Mouse (Mus musculus): ENCODE results near the gene Ror1. TPM values are rescaled to one million over a fixed set of nuclear protein-coding genes. Genes with fewer than 3 reads are reported as not detected.

Gene Ror1
- polyA plus RNA-seq, 1 experiment, result 10.8 TPM

- H3K27ac ChIP-seq (ENCODE audit: insufficient read depth, low read length), result no peak overlapping the region
- TF ChIP-seq CTCF (IDR thresholded peaks at IDR 0.05; ENCODE audit: borderline replicate concordance, insufficient read depth, low read length) (no peak), POLR2A (IDR thresholded peaks at IDR 0.05; ENCODE audit: low read depth, low read length) (no peak)
- peaks cover 6% of the 10 kb centered on the region; the same call in 1 of the 2 replicates for H3K4me1 ChIP-seq (ENCODE audit: control insufficient read depth, insufficient read depth, low read length)
- no peak overlapping the region for H3K4me3 ChIP-seq (ENCODE audit: insufficient read depth, low read length)
Observed at GRCm38 (mm10) chr4:100276482-100276881, 180.9 kb downstream of the Ror1 start.

GRCm38 (mm10) chr4:100276970-100277369, 181.4 kb downstream of the Ror1 start:
- Histone ChIP-seq H3K27ac (ENCODE audit: insufficient read depth, low read length) (no peak overlapping the region), H3K4me1 (ENCODE audit: control insufficient read depth, insufficient read depth, low read length) (peaks cover 3% of the 10 kb centered on the region; the same call in 1 of the 2 replicates), H3K4me3 (ENCODE audit: insufficient read depth, low read length) (no peak overlapping the region)
- no peak for TF ChIP-seq CTCF (IDR thresholded peaks at IDR 0.05; ENCODE audit: borderline replicate concordance, insufficient read depth, low read length)
- TF ChIP-seq POLR2A (IDR thresholded peaks at IDR 0.05; ENCODE audit: low read depth, low read length), result no peak

DNA sequence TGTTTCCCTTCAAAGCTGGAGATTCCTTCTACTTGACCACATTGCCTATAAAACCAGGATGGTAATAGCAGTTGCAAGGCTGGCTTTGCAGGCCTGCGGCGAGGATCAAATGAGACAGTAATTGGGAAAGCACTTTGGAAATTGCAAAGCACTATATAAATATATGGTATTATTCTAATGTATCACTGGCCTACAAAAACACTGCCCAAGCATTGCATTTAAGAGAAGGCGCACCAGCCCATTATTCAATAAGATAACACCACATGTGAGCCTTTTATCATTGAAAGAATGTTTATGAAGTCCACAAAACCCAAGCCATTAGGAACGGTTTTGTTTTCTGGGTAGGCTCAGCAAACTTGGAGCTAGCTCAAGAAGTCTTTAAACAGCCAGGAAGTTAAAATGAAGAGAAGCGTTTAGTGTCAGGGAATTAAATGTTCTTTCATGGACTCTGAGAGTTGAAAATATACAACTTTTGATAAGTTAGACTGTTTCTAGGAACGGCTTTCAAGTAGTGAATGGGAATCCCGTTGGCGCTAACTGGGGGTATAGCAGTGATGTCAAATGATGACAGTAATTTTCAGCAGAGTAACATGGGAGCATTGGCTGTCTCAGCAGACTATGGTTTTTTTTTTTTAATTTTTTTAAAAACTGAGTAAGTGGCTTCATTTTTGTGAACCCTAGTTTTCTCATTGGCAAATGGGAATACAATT, 187.7 kb downstream of the Ror1 start:
- Histone ChIP-seq H3K27ac (ENCODE audit: insufficient read depth, low read length) (no peak overlapping the region), H3K4me3 (ENCODE audit: insufficient read depth, low read length) (no peak overlapping the region), H3K4me1 (ENCODE audit: control insufficient read depth, insufficient read depth, low read length) (0 out of 2 replicates have a peak, but pooled peaks cover 3% of the 10 kb centered on the region)
- no peak for TF ChIP-seq CTCF (IDR thresholded peaks at IDR 0.05; ENCODE audit: borderline replicate concordance, insufficient read depth, low read length)
- no peak for TF ChIP-seq POLR2A (IDR thresholded peaks at IDR 0.05; ENCODE audit: low read depth, low read length)

GRCm38 (mm10) chr4:100284528-100284927, 188.9 kb downstream of the Ror1 start:
- no peak overlapping the region for H3K27ac ChIP-seq (ENCODE audit: insufficient read depth, low read length)
- 0 out of 2 replicates have a peak, but pooled peaks cover 3% of the 10 kb centered on the region for H3K4me1 ChIP-seq (ENCODE audit: control insufficient read depth, insufficient read depth, low read length)
- TF ChIP-seq CTCF (IDR thresholded peaks at IDR 0.05; ENCODE audit: borderline replicate concordance, insufficient read depth, low read length) (no peak), POLR2A (IDR thresholded peaks at IDR 0.05; ENCODE audit: low read depth, low read length) (no peak)
- no peak overlapping the region for H3K4me3 ChIP-seq (ENCODE audit: insufficient read depth, low read length)

DNA sequence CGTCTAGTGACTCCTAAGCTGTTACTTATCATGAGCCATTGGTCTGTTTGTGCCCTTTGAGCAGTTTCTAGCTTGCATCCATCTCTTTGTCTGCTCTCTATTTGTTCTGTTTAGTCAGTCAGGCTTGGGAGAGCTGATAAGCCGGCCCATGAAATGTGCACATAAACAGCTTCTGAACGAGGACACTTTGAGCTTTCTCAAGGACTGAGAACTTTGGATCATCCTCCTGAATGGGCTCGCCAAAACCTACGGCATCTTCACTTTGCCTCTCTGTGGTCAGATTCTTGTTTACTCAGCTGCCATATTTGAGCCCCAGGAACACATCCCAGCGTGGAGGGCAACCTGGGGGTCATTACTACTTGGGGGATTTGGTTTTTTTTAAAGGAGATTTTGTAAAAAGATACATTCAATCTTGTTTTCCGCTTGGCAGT, 190.5 kb downstream of the Ror1 start:
- TF ChIP-seq CTCF (IDR thresholded peaks at IDR 0.05; ENCODE audit: borderline replicate concordance, insufficient read depth, low read length) (no peak), POLR2A (IDR thresholded peaks at IDR 0.05; ENCODE audit: low read depth, low read length) (no peak)
- Histone ChIP-seq H3K27ac (ENCODE audit: insufficient read depth, low read length) (no peak overlapping the region), H3K4me1 (ENCODE audit: control insufficient read depth, insufficient read depth, low read length) (0 out of 2 replicates have a peak, but pooled peaks cover 3% of the 10 kb centered on the region), H3K4me3 (ENCODE audit: insufficient read depth, low read length) (no peak overlapping the region)

DNA sequence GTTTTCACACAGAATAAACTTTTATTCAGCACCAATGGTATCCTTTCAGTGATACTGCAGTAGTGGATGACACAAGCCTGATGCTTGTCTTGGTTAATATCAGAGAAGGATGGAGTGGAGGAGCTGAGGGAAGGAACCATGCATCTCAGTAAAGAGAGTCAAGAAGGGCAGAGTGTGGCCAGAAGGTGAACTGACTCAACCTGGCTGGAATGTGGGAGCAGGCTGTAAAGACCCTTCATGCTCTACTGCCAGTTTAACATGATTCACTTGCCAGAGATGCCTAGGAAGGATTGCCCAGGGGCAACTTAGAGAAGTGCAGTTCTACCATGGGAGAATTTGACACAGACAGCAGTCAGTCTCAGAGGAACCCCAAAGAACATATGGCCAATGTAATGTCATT, 191.2 kb downstream of the Ror1 start:
- no peak overlapping the region for H3K4me3 ChIP-seq (ENCODE audit: insufficient read depth, low read length)
- H3K27ac ChIP-seq (ENCODE audit: insufficient read depth, low read length), result no peak overlapping the region
- H3K4me1 ChIP-seq (ENCODE audit: control insufficient read depth, insufficient read depth, low read length), result 0 out of 2 replicates have a peak, but pooled peaks cover 3% of the 10 kb centered on the region
- TF ChIP-seq POLR2A (IDR thresholded peaks at IDR 0.05; ENCODE audit: low read depth, low read length), result no peak
- no peak for TF ChIP-seq CTCF (IDR thresholded peaks at IDR 0.05; ENCODE audit: borderline replicate concordance, insufficient read depth, low read length)

- H3K4me3 ChIP-seq (ENCODE audit: insufficient read depth, low read length), result no peak overlapping the region
- H3K27ac ChIP-seq (ENCODE audit: insufficient read depth, low read length), result no peak overlapping the region
- H3K4me1 ChIP-seq (ENCODE audit: control insufficient read depth, insufficient read depth, low read length), result 0 out of 2 replicates have a peak, but pooled peaks cover 3% of the 10 kb centered on the region
- TF ChIP-seq POLR2A (IDR thresholded peaks at IDR 0.05; ENCODE audit: low read depth, low read length) (no peak), CTCF (IDR thresholded peaks at IDR 0.05; ENCODE audit: borderline replicate concordance, insufficient read depth, low read length) (no peak)
Observed at GRCm38 (mm10) chr4:100287829-100288228, 192.2 kb downstream of the Ror1 start.

DNA sequence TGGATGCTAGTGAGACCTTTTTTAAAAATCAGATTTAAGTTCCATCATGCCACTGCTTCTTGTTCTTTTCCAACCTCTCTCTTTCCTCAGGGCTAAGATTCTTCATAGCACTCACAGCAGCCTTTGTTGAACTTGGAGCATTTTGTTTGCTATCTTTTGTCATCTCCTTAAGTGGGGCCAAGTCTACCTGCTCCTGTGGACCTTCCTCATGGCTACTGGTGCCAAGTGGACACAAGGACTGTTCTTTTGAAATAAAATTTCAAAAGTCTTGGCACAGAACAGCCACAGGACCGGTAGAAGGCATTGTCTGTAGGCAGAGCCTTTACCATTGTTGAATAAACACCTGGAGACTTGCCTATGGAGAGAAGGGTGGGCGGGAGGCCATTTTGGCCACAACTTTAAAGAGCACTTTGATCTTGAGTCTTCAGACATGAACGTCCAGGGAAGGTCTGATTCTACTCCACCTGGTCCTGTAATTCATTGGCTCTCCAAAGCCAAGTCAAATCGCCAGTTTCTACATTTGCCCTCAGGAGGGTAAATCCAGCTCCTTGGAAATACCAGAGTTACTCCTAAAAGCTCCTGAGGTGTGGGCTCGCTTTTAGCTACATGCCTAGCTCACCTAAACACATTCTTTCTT, 195.5 kb downstream of the Ror1 start:
- 0 out of 2 replicates have a peak, but pooled peaks cover under 1% of the 10 kb centered on the region for H3K4me1 ChIP-seq (ENCODE audit: control insufficient read depth, insufficient read depth, low read length)
- H3K4me3 ChIP-seq (ENCODE audit: insufficient read depth, low read length), result no peak overlapping the region
- no peak for TF ChIP-seq POLR2A (IDR thresholded peaks at IDR 0.05; ENCODE audit: low read depth, low read length)
- no peak for TF ChIP-seq CTCF (IDR thresholded peaks at IDR 0.05; ENCODE audit: borderline replicate concordance, insufficient read depth, low read length)
- H3K27ac ChIP-seq (ENCODE audit: insufficient read depth, low read length), result no peak overlapping the region

DNA sequence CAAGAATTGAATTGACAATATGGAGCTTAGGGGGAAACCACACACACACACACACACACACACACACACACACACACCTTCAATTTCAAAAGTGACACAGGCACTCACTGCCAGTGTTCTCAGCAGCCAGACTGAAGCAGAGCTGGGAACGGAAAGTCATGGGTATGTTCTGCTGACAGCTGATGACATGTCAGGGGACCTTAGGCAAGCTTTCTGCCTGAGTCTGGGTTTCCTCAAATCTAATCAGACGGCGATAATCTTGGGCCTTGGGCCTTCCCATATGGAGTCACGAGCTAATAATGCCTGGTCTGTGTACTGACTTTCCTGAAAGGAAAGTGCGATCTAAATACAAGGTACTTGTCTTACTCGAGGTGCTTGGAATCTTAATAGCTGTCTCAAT, 202.1 kb downstream of the Ror1 start:
- no peak overlapping the region for H3K27ac ChIP-seq (ENCODE audit: insufficient read depth, low read length)
- no peak overlapping the region for H3K4me3 ChIP-seq (ENCODE audit: insufficient read depth, low read length)
- no peaks in the 10 kb centered on the region for H3K4me1 ChIP-seq (ENCODE audit: control insufficient read depth, insufficient read depth, low read length)
- TF ChIP-seq CTCF (IDR thresholded peaks at IDR 0.05; ENCODE audit: borderline replicate concordance, insufficient read depth, low read length), result no peak
- no peak for TF ChIP-seq POLR2A (IDR thresholded peaks at IDR 0.05; ENCODE audit: low read depth, low read length)

DNA sequence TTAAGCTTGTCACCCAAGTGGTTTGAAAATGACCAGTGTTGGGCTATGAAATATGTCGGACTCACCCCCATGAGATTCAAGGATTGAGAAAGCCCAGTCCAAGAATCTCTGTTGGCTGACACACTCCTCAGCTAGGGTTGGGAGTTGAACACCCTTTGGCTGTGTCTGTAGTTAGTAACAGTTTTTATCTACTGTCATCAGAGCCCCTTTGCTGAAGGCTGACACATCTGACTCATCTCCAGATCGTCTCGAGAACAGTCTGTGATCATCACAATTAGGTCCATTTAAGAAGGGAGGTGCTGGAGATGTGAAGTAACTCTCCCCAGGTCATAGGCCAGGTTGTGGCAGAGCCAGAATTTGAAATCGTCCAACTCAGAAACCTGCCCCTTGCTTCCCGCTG, 203.0 kb downstream of the Ror1 start:
- no peak overlapping the region for H3K27ac ChIP-seq (ENCODE audit: insufficient read depth, low read length)
- no peak for TF ChIP-seq CTCF (IDR thresholded peaks at IDR 0.05; ENCODE audit: borderline replicate concordance, insufficient read depth, low read length)
- TF ChIP-seq POLR2A (IDR thresholded peaks at IDR 0.05; ENCODE audit: low read depth, low read length), result no peak
- H3K4me3 ChIP-seq (ENCODE audit: insufficient read depth, low read length), result no peak overlapping the region

More for the DNA sequence above, 203.0 kb downstream of the Ror1 start:
- no peaks in the 10 kb centered on the region for H3K4me1 ChIP-seq (ENCODE audit: control insufficient read depth, insufficient read depth, low read length)

Measured in embryonic fibroblast, embryonic 13.5 days (primary cell).